9 mouse cellular contexts compared by ENCODE assay signal in genomic region chr9:32666611-32667517, GRCm38 (mm10). TPM values are rescaled to one million over a fixed set of nuclear protein-coding genes. Genes with fewer than 3 reads are reported as not detected.
DNase-seq lines count a peak whose midpoint lies in the region; ATAC-seq and TF ChIP-seq lines count a peak whose summit lies in the region.
"Had no signal": no experiment of that assay in that cellular context is flagged by ENCODE, and none has a peak within 500 bp of the region (broad histone marks: within the 10 kb centered on the region; RNA-seq: fewer than 3 reads in every experiment).

No protein-coding gene starts in this region.

- H3K4me1 ChIP-seq in hindbrain, embryonic 16.5 days (ENCODE audit: control insufficient read depth, insufficient read depth, low read depth, low read length) = peaks cover 8% of the 10 kb centered on the region
- H3K4me1 ChIP-seq in hindbrain, embryonic 11.5 days (replicated peaks; ENCODE audit: control insufficient read depth, insufficient read depth, low read length) = no peaks in the 10 kb centered on the region; the same call in 1 of the 2 replicates
- peaks cover 31% of the 10 kb centered on the region for H3K4me1 ChIP-seq in heart, embryonic 13.5 days
- peaks cover 13% of the 10 kb centered on the region for H3K4me1 ChIP-seq in limb, embryonic 15.5 days

- DNase-seq in hindbrain, embryonic 11.5 days (ENCODE audit: low spot score) = no peak
- DNase-seq in brain, embryonic 14.5 days (ENCODE audit: low read depth) = peak; percentile 57
- no peak for DNase-seq in right cerebral cortex, postnatal 14 days
- no peak for DNase-seq in layer of hippocampus, postnatal 14 days (ENCODE audit: low spot score in 2 of 2)
- no peak for DNase-seq in urinary bladder, adult 2 months (ENCODE audit: low spot score)
- DNase-seq: cerebellum, adult 11-12 months had no signal

- no peak overlapping the region for H3K4me2 ChIP-seq in hindbrain, embryonic 16.5 days (ENCODE audit: low read length)
- no peak overlapping the region for H3K4me2 ChIP-seq in hindbrain, embryonic 11.5 days (replicated peaks; ENCODE audit: low read depth, low read length)
- peak overlapping the region; percentile 41 for H3K4me2 ChIP-seq in heart, embryonic 13.5 days
- no peak overlapping the region for H3K4me2 ChIP-seq in limb, embryonic 15.5 days

- H3K4me3 ChIP-seq in hindbrain, embryonic 16.5 days (ENCODE audit: low read length) = no peak overlapping the region
- H3K4me3 ChIP-seq in hindbrain, embryonic 11.5 days (ENCODE audit: low read depth, low read length) = no peak overlapping the region
- H3K4me3 ChIP-seq in heart, embryonic 13.5 days = no peak overlapping the region
- no peak overlapping the region for H3K4me3 ChIP-seq in limb, embryonic 15.5 days

- peak; percentile 77 for ATAC-seq in hindbrain, embryonic 16.5 days
- ATAC-seq in hindbrain, embryonic 11.5 days (ENCODE audit: low FRiP score) = no peak
- no peak for ATAC-seq in heart, embryonic 13.5 days (ENCODE audit: extremely low read depth, insufficient number of reproducible peaks, low FRiP score, low TSS enrichment)
- no peak for ATAC-seq in limb, embryonic 15.5 days (ENCODE audit: insufficient number of reproducible peaks, low FRiP score, low TSS enrichment, low read depth)

- TF ChIP-seq CTCF in brain, embryonic 14.5 days (IDR thresholded peaks at IDR 0.05; ENCODE audit: borderline replicate concordance, extremely low read depth, insufficient read depth, insufficient read length) = no peak

- H3K9me3 ChIP-seq in hindbrain, embryonic 16.5 days (ENCODE audit: control insufficient read depth, low read length) = no peaks in the 10 kb centered on the region
- H3K9me3 ChIP-seq in hindbrain, embryonic 11.5 days (ENCODE audit: control insufficient read depth, low read length) = no peaks in the 10 kb centered on the region
- no peaks in the 10 kb centered on the region for H3K9me3 ChIP-seq in heart, embryonic 13.5 days
- H3K9me3 ChIP-seq in limb, embryonic 15.5 days = no peaks in the 10 kb centered on the region

- TF ChIP-seq POLR2A in brain, embryonic 14.5 days (IDR thresholded peaks at IDR 0.05; ENCODE audit: borderline replicate concordance, extremely low read depth, insufficient read depth, insufficient read length, poor library complexity, severe bottlenecking) = no peak

- 59% methylated on average over 11 of the region's 11 CpGs for WGBS in hindbrain, embryonic 16.5 days
- 74% methylated on average over 11 of the region's 11 CpGs for WGBS in hindbrain, embryonic 11.5 days
- 41% methylated on average over 11 of the region's 11 CpGs for WGBS in heart, embryonic 13.5 days
- WGBS in limb, embryonic 15.5 days = 55% methylated on average over 11 of the region's 11 CpGs

- H3K36me3 ChIP-seq in hindbrain, embryonic 16.5 days (ENCODE audit: control insufficient read depth, insufficient read depth, low read length) = no peaks in the 10 kb centered on the region
- no peaks in the 10 kb centered on the region for H3K36me3 ChIP-seq in hindbrain, embryonic 11.5 days (ENCODE audit: control insufficient read depth, insufficient read depth, low read length)
- no peaks in the 10 kb centered on the region for H3K36me3 ChIP-seq in heart, embryonic 13.5 days
- no peaks in the 10 kb centered on the region for H3K36me3 ChIP-seq in limb, embryonic 15.5 days

- H3K27ac ChIP-seq in hindbrain, embryonic 16.5 days (ENCODE audit: low read depth, low read length) = no peak overlapping the region
- no peak overlapping the region for H3K27ac ChIP-seq in hindbrain, embryonic 11.5 days (ENCODE audit: low read depth, low read length)
- peak overlapping the region; percentile 76 for H3K27ac ChIP-seq in heart, embryonic 13.5 days (replicated peaks)
- H3K27ac ChIP-seq in limb, embryonic 15.5 days = peak overlapping the region; percentile 60

- no peak overlapping the region for H3K9ac ChIP-seq in hindbrain, embryonic 16.5 days (ENCODE audit: low read depth, low read length)
- no peak overlapping the region for H3K9ac ChIP-seq in hindbrain, embryonic 11.5 days (ENCODE audit: low read depth, low read length)
- no peak overlapping the region for H3K9ac ChIP-seq in heart, embryonic 13.5 days
- no peak overlapping the region for H3K9ac ChIP-seq in limb, embryonic 15.5 days

- H3K27me3 ChIP-seq in hindbrain, embryonic 16.5 days (replicated peaks; ENCODE audit: control insufficient read depth, insufficient read depth, low read length) = peaks cover 17% of the 10 kb centered on the region
- peaks cover 9% of the 10 kb centered on the region for H3K27me3 ChIP-seq in hindbrain, embryonic 11.5 days (ENCODE audit: control insufficient read depth, insufficient read depth, low read length)
- H3K27me3 ChIP-seq in heart, embryonic 13.5 days (replicated peaks) = no peaks in the 10 kb centered on the region
- H3K27me3 ChIP-seq in limb, embryonic 15.5 days = no peaks in the 10 kb centered on the region

RNA-seq across cellular contexts. Expression of gene Ets1, which starts 30.8 kb away (rescaled TPM):
- polyA plus RNA-seq in hindbrain, embryonic 16.5 days (2015; fragmentation: Nextera tagmentation; extraction: Ambion mirVana) = 15.6 and 22.5 TPM in 2 replicates
- 24.3 and 25.2 TPM in 2 replicates for polyA plus RNA-seq in hindbrain, embryonic 11.5 days (2014; fragmentation: Nextera tagmentation; extraction: Ambion mirVana)
- polyA plus RNA-seq in brain, embryonic 14.5 days (2012; rRNA removed) = 10.6 and 15.8 TPM in 2 replicates
- polyA plus RNA-seq in heart, embryonic 13.5 days (2015; fragmentation: Nextera tagmentation; extraction: Ambion mirVana) = 46.9 and 48.3 TPM in 2 replicates
- 39.3 and 42.9 TPM in 2 replicates for polyA plus RNA-seq in limb, embryonic 15.5 days (2015; fragmentation: Nextera tagmentation; extraction: Ambion mirVana)
- 10 to 100 TPM; 16.4 to 19.0 TPM for total RNA-seq in layer of hippocampus, postnatal 14 days (2021)
- polyA plus RNA-seq in urinary bladder, adult 2 months (2012; rRNA removed) = 16.5 and 17.7 TPM in 2 replicates

Comparison
In these comparisons a context has a peak if more than half of its experiments do, and no peak if none do; other contexts are left out.
1. H3K27ac ChIP-seq: peak in heart, embryonic 13.5 days (single experiment) and limb, embryonic 15.5 days (single experiment); none in hindbrain, embryonic 16.5 days (single experiment) and hindbrain, embryonic 11.5 days (single experiment).